Mouse (Mus musculus) right cerebral cortex, postnatal 36 days (tissue): Measurements from ENCODE around the gene Trpm8.

Experiments used
- DNase-seq, 2 experiments: peaks; one replicate each; pipeline ENCODE4 v3.0.0; 2022; ENCODE audit warnings: low spot score in 2 of 2, mixed read lengths in 1 of 2

The Trpm8 gene

DNA sequence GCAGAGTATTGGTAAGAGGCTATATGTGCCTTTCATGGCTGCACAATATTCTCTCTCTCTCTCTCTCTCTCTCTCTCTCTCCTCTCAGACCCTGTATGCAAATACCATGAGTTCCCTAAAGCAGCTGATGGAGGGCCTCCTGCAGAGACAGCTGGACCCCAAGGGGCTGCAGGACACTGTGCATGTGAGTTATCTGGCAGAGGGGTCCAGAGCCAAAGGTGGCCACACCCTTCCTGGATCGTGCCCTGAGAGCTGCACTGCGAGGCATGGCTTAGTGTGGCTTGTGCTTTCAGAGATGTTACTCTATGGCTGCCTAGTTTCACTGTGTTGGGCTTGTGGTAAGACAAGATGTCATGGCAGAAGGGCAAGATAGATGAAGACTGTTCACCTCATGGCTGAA lies 29.8 kb upstream of the Trpm8 start:
- no peak for DNase-seq

GRCm38 (mm10) chr1:88248658-88249057 lies 28.8 kb upstream of the Trpm8 start:
- no peak for DNase-seq

GRCm38 (mm10) chr1:88249596-88249995 lies 27.9 kb upstream of the Trpm8 start:
- DNase-seq, result no peak

- DNase-seq, result no peak
Observed at GRCm38 (mm10) chr1:88250023-88250422, 27.4 kb upstream of the Trpm8 start.

- no peak for DNase-seq
Observed at GRCm38 (mm10) chr1:88253106-88253505, 24.4 kb upstream of the Trpm8 start.

- DNase-seq, result no peak
Observed at GRCm38 (mm10) chr1:88253540-88253939, 23.9 kb upstream of the Trpm8 start.

- DNase-seq, result no peak
Observed at GRCm38 (mm10) chr1:88254793-88255465, 22.5 kb upstream of the Trpm8 start.

DNA sequence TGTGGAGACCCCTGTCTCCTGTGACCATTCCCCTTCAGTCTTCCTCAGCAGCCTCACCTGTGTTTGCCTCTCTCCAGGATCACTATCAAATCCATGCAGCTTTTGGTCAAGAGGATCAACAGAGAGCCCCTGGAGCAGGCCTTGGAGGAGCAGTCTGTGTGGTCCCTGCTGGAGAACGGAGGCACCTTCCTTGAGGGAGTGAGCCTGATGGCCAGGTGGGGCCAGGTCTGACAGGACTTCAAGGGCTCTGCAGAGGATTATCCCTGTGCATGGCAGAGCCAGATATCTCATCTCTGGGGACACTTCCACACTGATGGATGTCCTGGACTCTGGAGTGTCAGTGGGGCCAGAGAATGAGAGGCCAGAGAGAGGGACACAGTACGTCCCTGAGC lies 22.0 kb upstream of the Trpm8 start:
- no peak for DNase-seq

DNA sequence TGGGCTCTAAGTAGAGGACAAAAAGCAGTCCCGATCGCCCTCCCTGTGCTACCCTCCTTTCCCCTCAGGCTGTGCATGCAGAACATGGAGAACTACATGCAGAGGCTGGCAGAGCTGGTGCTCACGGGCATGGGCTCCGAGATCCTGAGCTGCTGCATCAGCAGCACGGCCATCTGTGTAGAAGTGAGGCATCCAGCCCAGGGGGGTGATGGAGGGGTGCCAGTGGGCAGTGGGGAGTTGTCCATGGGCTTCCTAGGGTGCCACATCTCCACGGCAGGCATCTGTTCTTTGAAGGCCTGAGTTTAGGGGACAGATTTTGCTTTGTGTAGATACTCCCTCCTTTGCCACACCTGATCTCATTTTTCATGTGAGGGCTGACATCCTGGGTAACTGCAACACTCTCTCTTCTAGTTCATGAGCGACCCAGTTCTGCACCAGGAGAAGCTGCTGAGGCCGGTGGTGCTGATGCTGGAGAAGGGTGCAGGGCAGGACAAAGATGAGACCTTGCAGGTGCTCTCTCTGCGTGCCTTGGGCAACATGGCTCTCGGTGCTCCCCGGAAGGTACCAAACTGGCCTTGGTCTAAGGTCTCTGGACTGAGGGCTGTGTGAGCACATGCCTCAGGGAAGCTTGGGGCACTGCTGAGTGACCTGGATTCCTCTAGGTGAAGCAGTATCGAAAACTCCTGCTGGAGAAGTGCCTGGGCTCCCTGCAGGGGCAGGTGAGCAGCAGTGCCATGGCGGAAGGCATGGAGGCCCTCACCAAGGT lies 21.3 kb upstream of the Trpm8 start:
- no peak for DNase-seq

- DNase-seq, result no peak
Observed at GRCm38 (mm10) chr1:88256886-88257663, 20.4 kb upstream of the Trpm8 start.

DNA sequence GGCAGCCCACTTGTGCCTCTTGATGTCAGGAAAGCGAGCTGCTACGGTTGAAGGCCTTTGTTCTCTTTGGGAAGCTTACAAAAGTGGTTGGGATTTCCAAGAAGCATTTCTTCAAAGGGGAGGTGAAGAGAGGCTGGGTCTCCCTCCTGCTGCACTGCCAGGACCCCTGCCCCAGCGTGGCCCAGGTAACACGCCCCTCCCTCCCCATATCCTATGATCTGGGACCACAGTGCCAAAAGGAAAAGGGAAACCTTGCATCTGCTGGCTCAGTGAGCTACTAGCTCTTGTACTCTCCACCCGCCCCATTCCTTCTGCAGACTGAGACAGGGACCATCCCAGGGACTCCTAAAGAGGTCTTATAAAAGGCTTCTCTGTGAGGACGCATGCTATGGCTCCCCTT lies 19.8 kb upstream of the Trpm8 start:
- no peak for DNase-seq

GRCm38 (mm10) chr1:88258361-88258760 lies 19.1 kb upstream of the Trpm8 start:
- DNase-seq, result no peak

- DNase-seq, result no peak
Observed at GRCm38 (mm10) chr1:88258881-88259642, 18.4 kb upstream of the Trpm8 start.

DNA sequence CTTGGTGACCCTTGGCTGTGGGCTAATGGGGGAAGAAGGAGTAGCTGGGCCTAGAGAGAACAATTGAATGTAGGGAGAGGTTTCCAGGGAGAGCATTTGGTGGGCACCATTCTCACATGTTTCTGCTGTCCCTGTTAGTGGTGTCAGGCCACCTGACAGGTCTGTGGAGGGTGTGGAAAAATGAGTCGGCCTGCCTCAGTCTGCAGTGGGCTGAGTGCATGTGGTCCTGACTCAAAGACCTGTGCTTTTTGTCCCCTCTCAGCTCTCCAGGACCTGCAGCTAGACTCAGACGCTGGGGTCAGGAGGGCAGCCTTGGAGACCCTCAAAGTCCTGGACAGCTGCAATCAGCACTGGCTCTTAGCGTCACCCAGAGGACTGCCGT lies 17.8 kb upstream of the Trpm8 start:
- no peak for DNase-seq

GRCm38 (mm10) chr1:88260114-88260513 lies 17.3 kb upstream of the Trpm8 start:
- no peak for DNase-seq

GRCm38 (mm10) chr1:88260604-88261377 lies 16.7 kb upstream of the Trpm8 start:
- no peak for DNase-seq

DNA sequence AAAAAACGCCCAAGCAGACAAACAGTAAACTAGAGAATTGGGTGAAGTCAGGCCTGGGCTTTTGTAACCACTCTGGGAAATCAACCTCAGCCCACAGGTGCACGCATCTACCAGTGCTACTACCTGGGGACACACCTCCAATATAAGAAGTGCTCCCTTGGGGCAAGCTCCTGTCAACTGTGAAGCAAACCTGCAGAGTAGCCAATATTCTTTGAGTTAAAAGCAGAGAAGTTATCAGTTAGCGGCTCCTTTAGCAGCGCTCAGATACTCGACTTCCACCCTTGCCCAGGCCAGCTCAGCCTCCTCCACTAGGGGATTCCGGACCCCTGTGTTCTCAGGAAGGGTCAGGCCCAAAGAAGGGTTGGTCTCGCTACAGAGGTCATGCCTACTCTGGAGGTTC lies 15.8 kb upstream of the Trpm8 start:
- DNase-seq, result no peak

DNA sequence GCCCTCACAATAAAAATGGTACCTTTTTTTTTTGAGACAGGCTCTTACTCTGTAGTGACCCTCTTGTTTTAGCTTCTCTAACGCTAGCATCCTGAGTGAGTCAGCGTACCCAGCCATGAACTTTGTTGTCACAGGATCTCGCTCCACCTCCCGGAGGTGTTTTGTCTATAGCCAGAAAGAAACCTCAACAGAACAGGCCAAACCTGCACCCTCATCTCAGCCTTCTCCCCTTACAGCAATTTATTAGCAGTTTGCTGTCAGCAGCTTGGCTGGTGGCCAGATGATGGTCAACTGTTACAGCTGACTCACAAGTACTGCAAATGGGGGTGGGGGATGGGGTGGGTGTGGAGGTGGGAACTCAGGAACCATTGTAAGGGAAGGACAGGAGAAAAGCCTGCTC lies 15.2 kb upstream of the Trpm8 start:
- DNase-seq, result no peak

- no peak for DNase-seq
Observed at GRCm38 (mm10) chr1:88262961-88263360, 14.5 kb upstream of the Trpm8 start.

DNA sequence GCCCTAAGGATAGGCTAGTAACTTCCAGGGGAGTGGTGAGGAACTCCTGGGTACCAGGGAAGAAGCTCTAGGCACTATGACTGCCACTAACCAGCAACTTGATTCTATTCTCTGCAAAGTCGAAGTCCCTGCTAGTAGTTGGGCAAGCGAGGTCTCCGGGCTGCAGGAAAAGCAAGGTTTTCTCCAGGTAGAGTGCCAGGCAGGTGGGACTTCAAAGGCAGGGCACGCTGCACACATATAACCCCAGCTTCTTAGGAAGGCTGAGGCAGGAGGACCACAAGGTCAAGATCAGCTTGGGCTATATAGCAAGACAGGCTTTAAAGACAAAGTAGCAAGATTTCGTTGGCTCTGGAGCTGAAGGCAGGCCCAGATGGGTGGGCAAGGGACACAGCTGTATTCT lies 13.7 kb upstream of the Trpm8 start:
- no peak for DNase-seq

DNA sequence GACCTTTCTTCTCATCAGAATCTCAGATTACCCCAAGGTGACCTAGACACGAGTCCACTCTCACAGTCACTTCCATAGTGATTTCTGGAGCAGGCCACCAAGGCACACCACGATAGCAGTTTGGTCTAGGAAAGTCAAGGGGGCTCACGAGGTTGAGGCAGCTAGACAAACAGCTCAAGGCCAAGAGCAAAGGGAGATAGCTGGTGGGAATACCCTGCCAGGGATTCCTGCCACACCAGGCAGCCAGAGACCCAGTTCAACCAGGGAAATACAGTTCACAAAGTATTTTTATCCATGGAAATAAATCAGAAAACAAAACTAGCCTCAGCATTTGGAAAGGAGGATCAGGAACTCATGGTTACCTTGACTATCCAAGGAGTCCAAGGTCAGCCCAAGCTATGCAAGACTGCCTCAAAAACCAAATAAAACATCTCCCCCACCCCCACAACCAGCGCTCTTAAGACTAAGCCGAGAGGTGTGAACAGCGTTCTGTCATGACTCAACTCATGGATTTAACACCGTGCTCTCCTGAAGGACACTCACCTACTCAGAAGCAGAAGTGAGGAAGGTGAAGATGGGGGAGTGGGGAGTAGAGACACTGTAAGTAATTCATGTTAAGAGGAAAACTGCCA lies 13.1 kb upstream of the Trpm8 start:
- no peak for DNase-seq
